Mouse (Mus musculus) olfactory bulb, adult 2 months (tissue): ENCODE data around the gene Bud23. TPM values are rescaled to one million over a fixed set of nuclear protein-coding genes. Genes with fewer than 3 reads are reported as not detected.

Source experiments
- H3K27ac ChIP-seq: fragments of 200-500 bp; 2 replicates; pipeline ENCODE4 v1.5.1; 2012; ENCODE audit warnings: low read depth, low read length; ENCODE audit not compliant: insufficient read depth
- H3K4me1 ChIP-seq: fragments of 200-500 bp; 2 replicates; pipeline ENCODE4 v1.6.1; 2012; ENCODE audit warnings: low read length; ENCODE audit not compliant: control insufficient read depth, insufficient read depth
- H3K4me3 ChIP-seq: fragments of 200-500 bp; 2 replicates; pipeline ENCODE4 v1.5.1; 2012; ENCODE audit warnings: mild to moderate bottlenecking, low read depth, low read length, moderate library complexity; ENCODE audit not compliant: insufficient read depth
- CTCF ChIP-seq: fragments of 200-500 bp; IDR thresholded peaks from 2 replicates; pipeline ENCODE4 v1.5.1; 2012; ENCODE audit warnings: low read depth, mild to moderate bottlenecking, low read length, moderate library complexity; ENCODE audit not compliant: insufficient read depth
- POLR2A ChIP-seq: fragments of 200-500 bp; IDR thresholded peaks from 2 replicates; pipeline ENCODE4 v1.6.1; 2012; ENCODE audit warnings: mild to moderate bottlenecking, low read depth, low read length, moderate library complexity; ENCODE audit not compliant: insufficient read depth
- WGBS: fragments of 180-500 bp; shearing (Covaris S2); methylation state at CpG from one replicate; pipeline ENCODE4 v1.1.7; 2018; 5-methylcytosine and 5-hydroxymethylcytosine counted together
- polyA plus RNA-seq: library from polyadenylated mRNA; stranded (reverse); fragments of >200 nt; gene quantifications from 2 replicates; pipeline ENCODE4 v1.2.4, GENCODE M21; 2012; ENCODE audit warnings: low replicate concordance; ENCODE audit not compliant: missing spikeins, insufficient read depth, insufficient read length

Bud23 gene
- polyA plus RNA-seq, 1 experiment: not detected

- no peak overlapping the region for H3K27ac ChIP-seq
- 95% methylated on average over 5 of the region's 5 CpGs for WGBS
Measured at GRCm38 (mm10) chr5:135048539-135048938, 16.2 kb downstream of the Bud23 start.

GRCm38 (mm10) chr5:135044575-135044974, 20.2 kb downstream of the Bud23 start:
- TF ChIP-seq CTCF (no peak), POLR2A (no peak)
- WGBS: 39% methylated on average over 3 of the region's 3 CpGs
- Histone ChIP-seq H3K27ac (0 out of 2 replicates have a peak overlapping the region, but pooled peaks have one; percentile 45), H3K4me3 (no peak overlapping the region), H3K4me1 (peaks cover 32% of the 10 kb centered on the region)

More at GRCm38 (mm10) chr5:135048539-135048938, 16.2 kb downstream of the Bud23 start:
- peaks cover 7% of the 10 kb centered on the region for H3K4me1 ChIP-seq
- no peak for TF ChIP-seq CTCF
- no peak for TF ChIP-seq POLR2A
- H3K4me3 ChIP-seq: no peak overlapping the region

- Histone ChIP-seq H3K4me3 (no peak overlapping the region), H3K27ac (no peak overlapping the region), H3K4me1 (peaks cover 34% of the 10 kb centered on the region)
- TF ChIP-seq POLR2A (no peak), CTCF (no peak)
- 53% methylated on average over 21 of the region's 21 CpGs for WGBS
Measured at GRCm38 (mm10) chr5:135042105-135042788, 22.5 kb downstream of the Bud23 start.

GRCm38 (mm10) chr5:135040777-135041176, 24.0 kb downstream of the Bud23 start:
- TF ChIP-seq POLR2A (no peak), CTCF (no peak)
- no peak overlapping the region for H3K4me3 ChIP-seq
- H3K4me1 ChIP-seq: peaks cover 43% of the 10 kb centered on the region
- H3K27ac ChIP-seq: peak overlapping the region; percentile 26
- WGBS: 61% methylated on average over 11 of the region's 11 CpGs

GRCm38 (mm10) chr5:135040059-135040458, 24.7 kb downstream of the Bud23 start:
- peak overlapping the region; percentile 26 for H3K27ac ChIP-seq
- TF ChIP-seq POLR2A (no peak), CTCF (no peak)
- H3K4me1 ChIP-seq: peaks cover 44% of the 10 kb centered on the region
- WGBS: 20% methylated on average over 6 of the region's 6 CpGs
- H3K4me3 ChIP-seq: no peak overlapping the region

GRCm38 (mm10) chr5:135039541-135039940, 25.2 kb downstream of the Bud23 start:
- TF ChIP-seq CTCF (no peak), POLR2A (no peak)
- WGBS: 74% methylated on average over 9 of the region's 9 CpGs
- Histone ChIP-seq H3K4me1 (peaks cover 41% of the 10 kb centered on the region), H3K4me3 (no peak overlapping the region), H3K27ac (peak overlapping the region; percentile 26)

GRCm38 (mm10) chr5:135037946-135038345, 26.8 kb downstream of the Bud23 start:
- TF ChIP-seq CTCF: no peak
- no peak for TF ChIP-seq POLR2A
- Histone ChIP-seq H3K4me3 (no peak overlapping the region), H3K27ac (no peak overlapping the region), H3K4me1 (peaks cover 41% of the 10 kb centered on the region)
- WGBS: 76% methylated on average over 3 of the region's 3 CpGs

GRCm38 (mm10) chr5:135035608-135036359, 29.0 kb downstream of the Bud23 start:
- Histone ChIP-seq H3K27ac (no peak overlapping the region), H3K4me1 (peaks cover 29% of the 10 kb centered on the region), H3K4me3 (no peak overlapping the region)
- TF ChIP-seq POLR2A: no peak
- WGBS: 61% methylated on average over 18 of the region's 18 CpGs

GRCm38 (mm10) chr5:135034593-135034992, 30.2 kb downstream of the Bud23 start:
- Histone ChIP-seq H3K27ac (no peak overlapping the region), H3K4me1 (peaks cover 17% of the 10 kb centered on the region), H3K4me3 (no peak overlapping the region)
- 96% methylated on average over 2 of the region's 2 CpGs for WGBS
- no peak for TF ChIP-seq POLR2A
- no peak; the same call in 1 of the 2 replicates for TF ChIP-seq CTCF
